Mouse (Mus musculus): Measurements from ENCODE around the gene Sel1l2.

GRCm38 (mm10) chr2:140395179-140395578 lies 5.7 kb upstream of the Sel1l2 start, which contains the start of gene Macrod2:
- TF ChIP-seq POLR2A (IDR thresholded peaks at IDR 0.05; ENCODE audit: control insufficient read depth in 1 of 2, insufficient read depth in 1 of 2, low read depth in 1 of 2, low read length in 2 of 2, poor library complexity in 1 of 2) (no peak), RAD21 (IDR thresholded peaks at IDR 0.05; ENCODE audit: low read depth, low read length) (no peak), ZC3H11A (IDR thresholded peaks at IDR 0.05; ENCODE audit: low read depth, low read length) (no peak), TBP (IDR thresholded peaks at IDR 0.05; ENCODE audit: low read depth, low read length) (no peak), ELF1 (IDR thresholded peaks at IDR 0.05; ENCODE audit: low read depth, low read length) (no peak), HCFC1 (IDR thresholded peaks at IDR 0.05; ENCODE audit: low read depth, low read length) (no peak), CTCF (IDR thresholded peaks at IDR 0.05 in 2 of 3, conservative IDR thresholded peaks at IDR 0.05 in 1 of 3; ENCODE audit: control insufficient read depth in 1 of 3, insufficient read depth in 1 of 3, low read depth in 2 of 3, low read length in 3 of 3, poor library complexity in 1 of 3, severe bottlenecking in 1 of 3) (no peak), MAFK (IDR thresholded peaks at IDR 0.05; ENCODE audit: borderline replicate concordance, low read depth, low read length) (no peak), E2F4 (IDR thresholded peaks at IDR 0.05; ENCODE audit: borderline replicate concordance, low read depth, low read length) (no peak), EP300 (IDR thresholded peaks at IDR 0.05; ENCODE audit: low read depth in 1 of 2, low read length in 2 of 2) (no peak)
